Mouse (Mus musculus) ZHBTc4 (cell line): ENCODE results near the gene Scfd2.

ENCODE experiments used
- DNase-seq: peaks from one replicate; pipeline ENCODE4 v3.0.0-alpha.2; 2011; ENCODE audit warnings: low read depth, low spot score

Gene Scfd2

GRCm38 (mm10) chr5:74531630-74532280 is at the start of gene Scfd2:
Scfd2 (minus strand) TSS chr5:74531759.
- peak; percentile 98 for DNase-seq

GRCm38 (mm10) chr5:74571767-74572166 is 40.2 kb upstream of the Scfd2 start:
- no peak for DNase-seq

- DNase-seq: no peak
These were observed 29.6 kb upstream of the Scfd2 start for GRCm38 (mm10) chr5:74561151-74561550.

GRCm38 (mm10) chr5:74549566-74549965 is 18.0 kb upstream of the Scfd2 start:
- no peak for DNase-seq

GRCm38 (mm10) chr5:74545606-74546005 is 14.0 kb upstream of the Scfd2 start:
- no peak for DNase-seq

GRCm38 (mm10) chr5:74536180-74536947 is 4.8 kb upstream of the Scfd2 start:
- no peak for DNase-seq

GRCm38 (mm10) chr5:74535240-74536021 is 3.9 kb upstream of the Scfd2 start, which contains the start of gene Fip1l1:
Fip1l1 (plus strand) TSS chr5:74535449.
- peak; percentile 98 for DNase-seq

- no peak for DNase-seq
These were observed 774 bp downstream of the Scfd2 start for GRCm38 (mm10) chr5:74530785-74531184.

- no peak for DNase-seq
These were observed 4.5 kb downstream of the Scfd2 start for GRCm38 (mm10) chr5:74527025-74527424.

GRCm38 (mm10) chr5:74511686-74512085 is 19.9 kb downstream of the Scfd2 start:
- DNase-seq: no peak

- DNase-seq: no peak
These were observed 38.9 kb downstream of the Scfd2 start for GRCm38 (mm10) chr5:74492705-74493104.

- no peak for DNase-seq
These were observed 46.9 kb downstream of the Scfd2 start for GRCm38 (mm10) chr5:74484646-74485045.

GRCm38 (mm10) chr5:74482633-74483032 is 48.9 kb downstream of the Scfd2 start:
- no peak for DNase-seq

- no peak for DNase-seq
These were observed 49.5 kb downstream of the Scfd2 start for GRCm38 (mm10) chr5:74482034-74482433.

- DNase-seq: no peak
These were observed 51.1 kb downstream of the Scfd2 start for GRCm38 (mm10) chr5:74480409-74480808.

GRCm38 (mm10) chr5:74479947-74480346 is 51.6 kb downstream of the Scfd2 start:
- DNase-seq: no peak

GRCm38 (mm10) chr5:74479157-74479556 is 52.4 kb downstream of the Scfd2 start:
- no peak for DNase-seq

- DNase-seq: peak; percentile 14
These were observed 55.0 kb downstream of the Scfd2 start for GRCm38 (mm10) chr5:74476551-74476950.

- no peak for DNase-seq
These were observed 58.4 kb downstream of the Scfd2 start for GRCm38 (mm10) chr5:74473117-74473516.

- no peak for DNase-seq
These were observed 60.7 kb downstream of the Scfd2 start for GRCm38 (mm10) chr5:74470819-74471218.

- no peak for DNase-seq
These were observed 61.9 kb downstream of the Scfd2 start for GRCm38 (mm10) chr5:74469620-74470019.

- no peak for DNase-seq
These were observed 63.8 kb downstream of the Scfd2 start for GRCm38 (mm10) chr5:74467753-74468152.
